ENCODE assay signal across 8 mouse cellular contexts in the genomic region with DNA sequence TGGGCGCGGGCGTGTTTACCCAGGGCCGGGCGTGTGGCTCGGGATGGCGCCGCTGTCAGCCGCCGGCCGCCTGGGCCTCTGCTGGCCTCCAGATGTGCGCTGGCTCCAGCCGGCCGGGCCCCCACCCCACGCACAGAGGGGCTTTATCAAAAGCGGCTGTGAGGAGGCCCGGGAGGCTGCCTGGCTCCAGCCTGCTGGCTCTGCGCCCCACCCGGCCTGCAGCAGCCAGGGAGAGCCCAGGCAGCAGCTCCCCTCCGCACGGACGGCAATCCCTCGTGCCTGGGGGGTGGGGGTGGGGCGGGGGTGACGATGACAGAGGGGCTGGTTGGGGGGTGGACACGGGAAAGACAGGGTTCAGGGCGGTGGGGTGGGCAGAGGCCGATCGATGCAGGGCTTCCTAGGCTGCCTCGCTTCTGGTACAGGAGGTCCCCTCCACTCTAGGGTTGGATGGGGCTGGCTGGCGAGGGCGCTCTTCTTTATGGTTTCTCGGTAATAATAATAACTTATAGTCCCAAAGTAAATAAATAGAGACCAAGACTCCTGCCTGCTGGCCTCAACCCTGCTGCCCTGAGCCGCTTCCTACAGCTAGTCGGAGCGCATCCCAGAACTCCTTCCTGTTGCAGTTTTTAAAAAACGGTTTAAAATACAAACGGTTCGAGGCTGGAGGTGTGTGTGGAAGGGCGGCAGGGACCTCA. TPM values are rescaled to one million over a fixed set of nuclear protein-coding genes. Genes with fewer than 3 reads are reported as not detected.
DNase-seq lines count a peak whose midpoint lies in the region; ATAC-seq lines count a peak whose summit lies in the region.

No protein-coding gene starts in this region.

- H3K27me3 ChIP-seq in kidney, embryonic 15.5 days, result no peaks in the 10 kb centered on the region
- H3K27me3 ChIP-seq in embryonic facial prominence, embryonic 14.5 days (replicated peaks; ENCODE audit: control insufficient read depth, insufficient read depth, low read length), result no peaks in the 10 kb centered on the region
- no peaks in the 10 kb centered on the region; the same call in 1 of the 2 replicates for H3K27me3 ChIP-seq in liver, embryonic 16.5 days (ENCODE audit: control insufficient read depth, insufficient read depth, low read depth, low read length)

- no peaks in the 10 kb centered on the region for H3K36me3 ChIP-seq in kidney, embryonic 15.5 days
- H3K36me3 ChIP-seq in embryonic facial prominence, embryonic 14.5 days (ENCODE audit: control insufficient read depth, insufficient read depth, low read length), result no peaks in the 10 kb centered on the region
- H3K36me3 ChIP-seq in liver, embryonic 16.5 days (ENCODE audit: control insufficient read depth, insufficient read depth), result no peaks in the 10 kb centered on the region

- H3K9me3 ChIP-seq in kidney, embryonic 15.5 days (replicated peaks), result no peaks in the 10 kb centered on the region
- no peaks in the 10 kb centered on the region for H3K9me3 ChIP-seq in embryonic facial prominence, embryonic 14.5 days (ENCODE audit: control insufficient read depth, low read length)
- H3K9me3 ChIP-seq in liver, embryonic 16.5 days (replicated peaks; ENCODE audit: control insufficient read depth, low read length), result no peaks in the 10 kb centered on the region

- peak overlapping the region; percentile 90 for H3K27ac ChIP-seq in kidney, embryonic 15.5 days
- peak overlapping the region; percentile 89 for H3K27ac ChIP-seq in embryonic facial prominence, embryonic 14.5 days (replicated peaks; ENCODE audit: low read depth, low read length)
- no peak overlapping the region for H3K27ac ChIP-seq in liver, embryonic 16.5 days (ENCODE audit: low read length)

- peak; percentile 72 for ATAC-seq in kidney, embryonic 15.5 days (replicated peaks; ENCODE audit: low FRiP score)
- ATAC-seq in embryonic facial prominence, embryonic 14.5 days (ENCODE audit: low read depth), result peak; percentile 89
- ATAC-seq in liver, embryonic 16.5 days (ENCODE audit: low read depth), result no peak

- intact Hi-C loops in left cerebral cortex, postnatal 14 days (cut with DNase I), result no loop called here

- H3K4me2 ChIP-seq in kidney, embryonic 15.5 days, result peak overlapping the region; percentile 56
- H3K4me2 ChIP-seq in embryonic facial prominence, embryonic 14.5 days (ENCODE audit: low read depth, low read length), result peak overlapping the region; percentile 51
- 0 out of 2 replicates have a peak overlapping the region, but pooled peaks have one; percentile 13 for H3K4me2 ChIP-seq in liver, embryonic 16.5 days (ENCODE audit: low read depth, low read length)

- peaks cover 76% of the 10 kb centered on the region for H3K4me1 ChIP-seq in kidney, embryonic 15.5 days
- H3K4me1 ChIP-seq in embryonic facial prominence, embryonic 14.5 days (ENCODE audit: control insufficient read depth, insufficient read depth, low read length), result peaks cover 61% of the 10 kb centered on the region
- H3K4me1 ChIP-seq in liver, embryonic 16.5 days (ENCODE audit: control insufficient read depth, low read depth, low read length), result no peaks in the 10 kb centered on the region

- DNase-seq in kidney, adult 8-10 months, result no peak
- DNase-seq in embryonic facial prominence, embryonic 14.5 days (ENCODE audit: low spot score), result peak; percentile 94
- DNase-seq in heart, postnatal 4 days, result peak; percentile 80
- no peak for DNase-seq in thymus, adult 18-20 months
- no peak for DNase-seq in spleen, adult 18-20 months
- DNase-seq in left cerebral cortex, postnatal 14 days (ENCODE audit: low spot score in 2 of 2), result no peak

- WGBS in kidney, embryonic 15.5 days, result 15% methylated on average over 39 of the region's 40 CpGs
- 37% methylated on average over 13 of the region's 40 CpGs for WGBS in embryonic facial prominence, embryonic 14.5 days
- WGBS in liver, embryonic 16.5 days (ENCODE audit: insufficient replicate concordance), result 46% methylated on average over 40 of the region's 40 CpGs

- peak overlapping the region; percentile 36 for H3K9ac ChIP-seq in kidney, embryonic 15.5 days
- H3K9ac ChIP-seq in embryonic facial prominence, embryonic 14.5 days (ENCODE audit: low read depth, low read length), result peak overlapping the region; percentile 46
- H3K9ac ChIP-seq in liver, embryonic 16.5 days (ENCODE audit: low read depth, low read length), result no peak overlapping the region

- peak overlapping the region; percentile 25 for H3K4me3 ChIP-seq in kidney, embryonic 15.5 days (replicated peaks)
- peak overlapping the region; percentile 26 for H3K4me3 ChIP-seq in embryonic facial prominence, embryonic 14.5 days (ENCODE audit: low read depth, low read length)
- no peak overlapping the region for H3K4me3 ChIP-seq in liver, embryonic 16.5 days (ENCODE audit: low read depth, low read length)

RNA-seq across cellular contexts. Expression of a gene that starts 34.3 kb away (rescaled TPM):
- polyA plus RNA-seq in kidney, embryonic 15.5 days (2015; fragmentation: Nextera tagmentation; extraction: Ambion mirVana), result 284 and 313 TPM in 2 replicates
- polyA plus RNA-seq in embryonic facial prominence, embryonic 14.5 days (2014; fragmentation: Nextera tagmentation; extraction: Ambion mirVana), result 249 and 275 TPM in 2 replicates
- 100 to 1,000 TPM; 131 to 137 TPM for total RNA-seq in heart, postnatal 4 days (2021)
- 168 and 175 TPM in 2 replicates for polyA plus RNA-seq in liver, embryonic 16.5 days (2015; fragmentation: Nextera tagmentation; extraction: Ambion mirVana)
- total RNA-seq in left cerebral cortex, postnatal 14 days (2021), result 100 to 1,000 TPM; 215 to 250 TPM

RNA-seq across cellular contexts. Expression of a gene that starts 59.6 kb away (rescaled TPM):
- polyA plus RNA-seq in kidney, embryonic 15.5 days (2015; fragmentation: Nextera tagmentation; extraction: Ambion mirVana), result 34.3 and 37.7 TPM in 2 replicates
- polyA plus RNA-seq in embryonic facial prominence, embryonic 14.5 days (2014; fragmentation: Nextera tagmentation; extraction: Ambion mirVana), result 64.1 and 69.7 TPM in 2 replicates
- 1 to 10 TPM; 4.3 to 5.0 TPM for total RNA-seq in heart, postnatal 4 days (2021)
- polyA plus RNA-seq in liver, embryonic 16.5 days (2015; fragmentation: Nextera tagmentation; extraction: Ambion mirVana), result 1.5 TPM in 2 replicates
- under 1 TPM; 0.86 to 0.95 TPM for total RNA-seq in left cerebral cortex, postnatal 14 days (2021)

Comparison
In these comparisons a context has a peak if more than half of its experiments do, and no peak if none do; other contexts are left out.
1. DNase-seq: peak in embryonic facial prominence, embryonic 14.5 days (single experiment) and heart, postnatal 4 days (single experiment); none in kidney, adult 8-10 months (0 of 2), thymus, adult 18-20 months (0 of 2), spleen, adult 18-20 months (0 of 2) and left cerebral cortex, postnatal 14 days (0 of 2).
2. RNA of a gene that starts 59.6 kb away (polyA plus RNA-seq): 64.1 to 69.7 TPM in embryonic facial prominence, embryonic 14.5 days and 34.3 to 37.7 TPM in kidney, embryonic 15.5 days; 1.5 TPM in liver, embryonic 16.5 days; every median in the first group is over 10 times any median in the second.
3. Peak in every context shown above with its lines, with median percentiles within 50 percentile points of each other: H3K4me2 ChIP-seq.